Mouse (Mus musculus) liver, embryonic 11.5 days (tissue): ENCODE measurements at regions not wholly inside any gene's neighbourhood (a gene's known extent, or its start where the extent isn't known, plus 50 kb on each side); places are given as distances from the start of the nearest gene placed in this dataset.
A peak's percentile ranks its signal among the peaks of the same experiment; 100 is the strongest.

Experiments
- ATAC-seq: fragments of 200-750 bp; cut with Nextera tagmentation; replicated peaks from 2 replicates; pipeline ENCODE4 v1.8.0; 2017; ENCODE audit warnings: moderate number of reproducible peaks, mild to moderate bottlenecking, moderate TSS enrichment, moderate library complexity; ENCODE audit not compliant: low FRiP score
- DNase-seq: peaks from one replicate; pipeline ENCODE4 v3.0.0-alpha.2; 2017; ENCODE audit warnings: low spot score
- H3K27ac ChIP-seq: fragments of 300-500 bp; sonication (generic); 2 replicates; pipeline ENCODE4 v1.5.1; 2014; ENCODE audit warnings: mild to moderate bottlenecking, low read depth, low read length, control low read depth
- H3K27me3 ChIP-seq: fragments of 300-500 bp; sonication (generic); replicated peaks from 2 replicates; pipeline ENCODE4 v1.6.1; 2014; ENCODE audit warnings: low read length, mixed read lengths; ENCODE audit not compliant: control insufficient read depth, insufficient read depth
- H3K36me3 ChIP-seq: fragments of 300-500 bp; sonication (generic); 2 replicates; pipeline ENCODE4 v1.6.1; 2014; ENCODE audit warnings: mild to moderate bottlenecking, low read length, moderate library complexity, mixed read lengths; ENCODE audit not compliant: control insufficient read depth, insufficient read depth
- H3K4me1 ChIP-seq: fragments of 300-500 bp; sonication (generic); replicated peaks from 2 replicates; pipeline ENCODE4 v1.6.1; 2014; ENCODE audit warnings: low read length, mixed read lengths; ENCODE audit not compliant: control insufficient read depth, insufficient read depth
- H3K4me2 ChIP-seq: fragments of 300-500 bp; sonication (generic); 2 replicates; pipeline ENCODE4 v1.6.1; 2014; ENCODE audit warnings: mild to moderate bottlenecking, control low read depth, moderate library complexity
- H3K4me3 ChIP-seq: fragments of 300-500 bp; sonication (generic); 2 replicates; pipeline ENCODE4 v1.5.1; 2014; ENCODE audit warnings: low read depth, low read length, control low read depth
- H3K9ac ChIP-seq: fragments of 300-500 bp; sonication (generic); 2 replicates; pipeline ENCODE4 v1.6.1; 2014; ENCODE audit warnings: low read depth, low read length, control low read depth
- H3K9me3 ChIP-seq: fragments of 300-500 bp; sonication (generic); 2 replicates; pipeline ENCODE4 v1.6.1; 2016; ENCODE audit warnings: low read length, inconsistent platforms, mixed read lengths; ENCODE audit not compliant: control insufficient read depth
- WGBS: fragments of 180-500 bp; shearing (Covaris S2); extraction: QIAGEN DNeasy Blood & Tissue Kit; methylation state at CpG from one replicate; pipeline ENCODE4 v1.1.7; 2014; 5-methylcytosine and 5-hydroxymethylcytosine counted together

- Histone ChIP-seq H3K4me3 (no peak overlapping the region), H3K27ac (no peak overlapping the region), H3K27me3 (no peaks in the 10 kb centered on the region), H3K9ac (no peak overlapping the region), H3K9me3 (no peaks in the 10 kb centered on the region), H3K36me3 (no peaks in the 10 kb centered on the region), H3K4me2 (no peak overlapping the region), H3K4me1 (peaks cover 4% of the 10 kb centered on the region; the same call in 1 of the 2 replicates)
- ATAC-seq (no peak), DNase-seq (no peak)
- WGBS, result 61% methylated on average over 3 of the region's 3 CpGs
These were observed 188.9 kb upstream of the Cnr1 start for GRCm38 (mm10) chr4:33735442-33735966.

- ATAC-seq (no peak), DNase-seq (no peak)
- no peaks in the 10 kb centered on the region for H3K27me3 ChIP-seq
- H3K9ac ChIP-seq, result no peak overlapping the region
- no peak overlapping the region for H3K27ac ChIP-seq
- H3K4me1 ChIP-seq, result peaks cover 4% of the 10 kb centered on the region; the same call in 1 of the 2 replicates
- no peaks in the 10 kb centered on the region for H3K36me3 ChIP-seq
- 74% methylated on average over 9 of the region's 9 CpGs for WGBS
- no peak overlapping the region for H3K4me2 ChIP-seq
- no peaks in the 10 kb centered on the region for H3K9me3 ChIP-seq
- no peak overlapping the region for H3K4me3 ChIP-seq
These were observed 188.2 kb upstream of the Cnr1 start for GRCm38 (mm10) chr4:33736061-33736701.

- Histone ChIP-seq H3K36me3 (no peaks in the 10 kb centered on the region), H3K4me2 (no peak overlapping the region), H3K9me3 (no peaks in the 10 kb centered on the region), H3K27me3 (no peaks in the 10 kb centered on the region), H3K4me3 (no peak overlapping the region), H3K9ac (no peak overlapping the region), H3K4me1 (peaks cover 4% of the 10 kb centered on the region; the same call in 1 of the 2 replicates), H3K27ac (no peak overlapping the region)
- ATAC-seq, result no peak
- DNase-seq, result no peak
- 73% methylated on average over 1 of the region's 1 CpGs for WGBS
These were observed 187.1 kb upstream of the Cnr1 start for GRCm38 (mm10) chr4:33737337-33737736.

- WGBS, result 18% methylated on average over 8 of the region's 8 CpGs
- peak; percentile 92 for ATAC-seq
These were observed 186.5 kb upstream of the Cnr1 start for GRCm38 (mm10) chr4:33737859-33738417.

GRCm38 (mm10) chr4:33739211-33739904 is 185.0 kb upstream of the Cnr1 start:
- ATAC-seq (no peak), DNase-seq (no peak)
- Histone ChIP-seq H3K4me1 (peaks cover 4% of the 10 kb centered on the region; the same call in 1 of the 2 replicates), H3K4me2 (no peak overlapping the region), H3K9ac (no peak overlapping the region), H3K27me3 (no peaks in the 10 kb centered on the region), H3K36me3 (no peaks in the 10 kb centered on the region), H3K4me3 (no peak overlapping the region), H3K9me3 (no peaks in the 10 kb centered on the region), H3K27ac (no peak overlapping the region)
- 77% methylated on average over 8 of the region's 8 CpGs for WGBS

More at GRCm38 (mm10) chr4:33737859-33738417, 186.5 kb upstream of the Cnr1 start:
- H3K4me2 ChIP-seq, result no peak overlapping the region
- H3K9ac ChIP-seq, result no peak overlapping the region
- H3K27me3 ChIP-seq, result no peaks in the 10 kb centered on the region
- no peak overlapping the region for H3K27ac ChIP-seq
- H3K9me3 ChIP-seq, result no peaks in the 10 kb centered on the region
- no peak overlapping the region for H3K4me3 ChIP-seq
- H3K4me1 ChIP-seq, result peaks cover 4% of the 10 kb centered on the region; the same call in 1 of the 2 replicates
- peak; percentile 38 for DNase-seq
- H3K36me3 ChIP-seq, result no peaks in the 10 kb centered on the region

- H3K27ac ChIP-seq, result no peak overlapping the region
- no peaks in the 10 kb centered on the region for H3K9me3 ChIP-seq
- H3K4me1 ChIP-seq, result peaks cover 4% of the 10 kb centered on the region; the same call in 1 of the 2 replicates
- no peaks in the 10 kb centered on the region for H3K27me3 ChIP-seq
- ATAC-seq, result no peak
- no peak overlapping the region for H3K4me3 ChIP-seq
- WGBS, result 79% methylated on average over 12 of the region's 12 CpGs
- no peak for DNase-seq
- H3K9ac ChIP-seq, result no peak overlapping the region
- no peaks in the 10 kb centered on the region for H3K36me3 ChIP-seq
- H3K4me2 ChIP-seq, result no peak overlapping the region
These were observed 183.4 kb upstream of the Cnr1 start for GRCm38 (mm10) chr4:33740982-33741381.

GRCm38 (mm10) chr4:33745180-33745579 is 179.2 kb upstream of the Cnr1 start:
- no peak for ATAC-seq

GRCm38 (mm10) chr4:33747316-33747895 is 177.0 kb upstream of the Cnr1 start:
- WGBS, result 81% methylated on average over 5 of the region's 5 CpGs

More at GRCm38 (mm10) chr4:33745180-33745579, 179.2 kb upstream of the Cnr1 start:
- no peak for DNase-seq
- Histone ChIP-seq H3K27me3 (no peaks in the 10 kb centered on the region), H3K4me3 (no peak overlapping the region), H3K9ac (no peak overlapping the region), H3K36me3 (no peaks in the 10 kb centered on the region), H3K9me3 (no peaks in the 10 kb centered on the region), H3K4me1 (no peaks in the 10 kb centered on the region), H3K4me2 (no peak overlapping the region), H3K27ac (no peak overlapping the region)
- WGBS, result 70% methylated on average over 3 of the region's 3 CpGs

More at GRCm38 (mm10) chr4:33747316-33747895, 177.0 kb upstream of the Cnr1 start:
- Histone ChIP-seq H3K27ac (no peak overlapping the region), H3K9ac (no peak overlapping the region), H3K36me3 (no peaks in the 10 kb centered on the region), H3K4me3 (no peak overlapping the region), H3K4me1 (no peaks in the 10 kb centered on the region), H3K9me3 (no peaks in the 10 kb centered on the region), H3K27me3 (no peaks in the 10 kb centered on the region), H3K4me2 (no peak overlapping the region)
- ATAC-seq (no peak), DNase-seq (no peak)
